Mouse (Mus musculus) embryonic fibroblast, embryonic 13.5 days (primary cell): ENCODE data around the gene Sel1l3. TPM values are rescaled to one million over a fixed set of nuclear protein-coding genes. Genes with fewer than 3 reads are reported as not detected.

Experiments used
- H3K27ac ChIP-seq: 2 replicates; pipeline ENCODE4 v1.5.1; 2012; ENCODE audit warnings: low read length, control low read depth, inconsistent platforms; ENCODE audit not compliant: insufficient read depth
- H3K4me1 ChIP-seq: 2 replicates; pipeline ENCODE4 v1.6.1; 2011; ENCODE audit warnings: low read length; ENCODE audit not compliant: control insufficient read depth, insufficient read depth
- H3K4me3 ChIP-seq: 2 replicates; pipeline ENCODE4 v1.5.1; 2011; ENCODE audit warnings: mild to moderate bottlenecking, control low read depth, low read length; ENCODE audit not compliant: insufficient read depth
- CTCF ChIP-seq: IDR thresholded peaks from 2 replicates; pipeline ENCODE4 v1.5.1; 2011; ENCODE audit warnings: mild to moderate bottlenecking, control low read depth, low read length, moderate library complexity, borderline replicate concordance; ENCODE audit not compliant: insufficient read depth
- POLR2A ChIP-seq: IDR thresholded peaks from 2 replicates; pipeline ENCODE4 v1.6.1; 2011; ENCODE audit warnings: low read depth, mild to moderate bottlenecking, control low read depth, low read length, moderate library complexity
- polyA plus RNA-seq: library from polyadenylated mRNA; stranded (reverse); fragments of >200 nt; gene quantifications from 2 replicates; pipeline ENCODE4 v1.2.4, GENCODE M21; 2011; ENCODE audit warnings: low read depth; ENCODE audit not compliant: missing spikeins, insufficient read length

The Sel1l3 gene
- polyA plus RNA-seq, 1 experiment = 0.32 TPM

GRCm38 (mm10) chr5:53242865-53243499 is 29.3 kb upstream of the Sel1l3 start:
- H3K27ac ChIP-seq = no peak overlapping the region
- no peak for TF ChIP-seq CTCF
- TF ChIP-seq POLR2A = no peak

GRCm38 (mm10) chr5:53241963-53242362 is 28.2 kb upstream of the Sel1l3 start:
- H3K27ac ChIP-seq = no peak overlapping the region
- no peaks in the 10 kb centered on the region for H3K4me1 ChIP-seq
- no peak overlapping the region for H3K4me3 ChIP-seq
- TF ChIP-seq POLR2A (no peak), CTCF (no peak)

More at GRCm38 (mm10) chr5:53242865-53243499, 29.3 kb upstream of the Sel1l3 start:
- no peak overlapping the region for H3K4me3 ChIP-seq
- H3K4me1 ChIP-seq = no peaks in the 10 kb centered on the region

DNA sequence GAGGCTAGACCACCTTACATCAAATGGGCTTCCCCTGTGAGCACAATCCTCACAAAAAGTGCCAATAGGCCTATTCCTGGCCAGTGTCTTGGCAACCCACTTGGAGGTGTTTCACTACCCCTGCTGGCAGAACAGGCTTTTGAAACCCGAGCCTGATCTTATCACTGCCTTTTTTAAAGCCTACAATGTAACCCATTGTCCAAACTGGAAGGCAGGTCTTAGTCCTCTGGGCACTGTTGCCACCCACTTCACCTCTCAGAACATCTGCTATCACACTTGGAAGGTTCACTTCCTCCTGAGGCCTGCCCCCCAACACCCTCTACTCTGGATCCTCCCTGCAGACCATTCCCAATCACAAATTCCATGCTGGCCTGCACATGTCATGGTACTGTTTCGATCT is 27.4 kb upstream of the Sel1l3 start:
- H3K27ac ChIP-seq = no peak overlapping the region
- TF ChIP-seq CTCF (no peak), POLR2A (no peak)
- no peaks in the 10 kb centered on the region for H3K4me1 ChIP-seq
- H3K4me3 ChIP-seq = no peak overlapping the region

DNA sequence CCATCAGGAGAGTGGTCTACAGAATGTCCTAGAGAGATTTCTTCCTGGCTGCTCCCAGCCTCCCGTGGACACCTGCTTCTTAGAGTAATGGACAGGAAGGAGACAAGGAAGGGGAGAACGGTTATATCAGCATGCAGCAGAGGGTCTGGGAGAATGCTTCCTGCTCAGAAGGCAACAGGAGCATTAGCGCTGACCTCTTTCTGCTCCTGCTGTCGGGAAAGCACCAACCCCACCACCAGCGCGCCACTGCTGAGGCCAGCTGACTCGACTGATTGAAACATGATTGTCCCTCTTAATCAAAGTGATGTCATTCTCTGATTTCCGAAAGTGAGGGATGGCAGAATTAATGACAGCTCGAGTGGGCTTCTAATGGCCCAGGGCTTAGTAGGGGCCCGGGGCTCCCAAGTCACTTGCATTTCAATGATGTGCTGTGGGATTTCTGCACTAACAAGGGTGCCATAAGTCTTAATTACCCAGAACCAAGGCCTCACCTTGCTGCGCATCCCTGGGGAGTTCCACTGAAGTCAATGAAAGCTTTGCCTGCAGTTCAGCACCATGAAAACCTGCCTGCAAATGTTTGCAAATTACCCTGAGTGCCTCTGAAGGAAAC is 26.2 kb upstream of the Sel1l3 start:
- no peak overlapping the region for H3K27ac ChIP-seq
- TF ChIP-seq CTCF (no peak), POLR2A (no peak)
- H3K4me3 ChIP-seq = no peak overlapping the region
- no peaks in the 10 kb centered on the region; the same call in 1 of the 2 replicates for H3K4me1 ChIP-seq

DNA sequence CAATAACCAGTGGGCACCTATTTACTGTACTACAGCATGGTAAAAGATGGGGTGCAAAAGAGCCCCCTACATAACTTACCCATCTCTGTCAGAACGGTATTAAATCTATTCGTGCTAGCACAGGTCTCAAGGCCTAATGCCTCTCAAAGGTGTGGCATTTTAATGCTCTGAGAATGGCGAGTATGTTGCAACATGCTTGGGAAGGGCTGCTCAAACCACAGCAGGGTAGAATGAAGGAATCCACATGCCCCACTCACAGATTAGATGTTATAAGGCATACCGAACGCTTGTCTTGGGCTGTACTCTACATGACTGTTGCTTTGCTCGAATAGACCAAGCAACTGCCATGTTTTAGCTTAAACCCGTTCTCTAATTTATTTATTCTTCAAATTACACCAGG is 25.5 kb upstream of the Sel1l3 start:
- H3K4me1 ChIP-seq = no peaks in the 10 kb centered on the region; the same call in 1 of the 2 replicates
- TF ChIP-seq POLR2A (no peak), CTCF (no peak)
- H3K27ac ChIP-seq = no peak overlapping the region
- no peak overlapping the region for H3K4me3 ChIP-seq

DNA sequence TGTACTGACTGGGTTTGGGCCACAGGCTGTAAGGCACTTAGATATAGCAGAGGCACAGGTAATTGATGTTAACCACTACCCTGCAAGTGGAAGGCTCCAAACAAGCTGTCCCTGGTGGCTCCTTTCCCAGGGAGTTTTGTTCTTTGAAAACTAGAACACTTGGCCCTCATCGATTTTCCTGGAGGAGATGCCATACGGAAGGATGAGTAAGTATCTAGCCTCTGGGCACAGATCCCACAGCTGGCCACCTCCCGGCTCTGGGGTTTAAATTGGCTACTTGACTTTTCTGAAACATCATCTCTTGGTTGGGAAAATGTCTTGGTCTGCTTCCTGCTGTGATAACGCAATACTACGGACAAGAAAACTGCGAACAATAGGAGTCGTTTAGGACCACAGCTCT is 25.0 kb upstream of the Sel1l3 start:
- TF ChIP-seq CTCF = no peak
- no peak for TF ChIP-seq POLR2A
- Histone ChIP-seq H3K4me1 (no peaks in the 10 kb centered on the region; the same call in 1 of the 2 replicates), H3K27ac (no peak overlapping the region), H3K4me3 (no peak overlapping the region)

- Histone ChIP-seq H3K4me3 (no peak overlapping the region), H3K27ac (no peak overlapping the region), H3K4me1 (no peaks in the 10 kb centered on the region; the same call in 1 of the 2 replicates)
- no peak for TF ChIP-seq POLR2A
- TF ChIP-seq CTCF = no peak
Measured at GRCm38 (mm10) chr5:53236749-53237148, 23.0 kb upstream of the Sel1l3 start.

GRCm38 (mm10) chr5:53236136-53236535 is 22.4 kb upstream of the Sel1l3 start:
- no peak overlapping the region for H3K4me3 ChIP-seq
- no peaks in the 10 kb centered on the region; the same call in 1 of the 2 replicates for H3K4me1 ChIP-seq
- TF ChIP-seq CTCF (no peak), POLR2A (no peak)
- H3K27ac ChIP-seq = no peak overlapping the region

DNA sequence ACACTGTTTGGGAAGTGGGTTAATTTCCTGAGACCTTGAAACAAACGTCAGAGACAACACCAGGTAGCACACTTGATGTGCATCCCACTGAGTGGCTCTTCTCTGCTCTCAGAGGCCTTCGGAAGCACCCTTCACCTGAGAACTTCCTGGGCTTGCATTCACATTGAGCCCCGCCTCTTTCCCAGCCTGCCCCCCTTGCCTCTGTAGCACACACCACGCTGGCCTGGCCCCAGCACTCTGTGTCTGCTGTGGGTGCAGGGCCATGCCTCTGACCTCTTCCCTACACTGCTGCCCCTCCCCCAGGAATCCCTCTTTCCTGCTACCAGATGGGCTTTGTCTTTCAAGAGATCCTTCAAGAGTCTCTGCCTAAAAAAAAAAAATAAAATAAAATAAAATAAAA is 21.8 kb upstream of the Sel1l3 start:
- no peak for TF ChIP-seq CTCF
- TF ChIP-seq POLR2A = no peak
- Histone ChIP-seq H3K4me3 (no peak overlapping the region), H3K4me1 (no peaks in the 10 kb centered on the region; the same call in 1 of the 2 replicates), H3K27ac (no peak overlapping the region)

DNA sequence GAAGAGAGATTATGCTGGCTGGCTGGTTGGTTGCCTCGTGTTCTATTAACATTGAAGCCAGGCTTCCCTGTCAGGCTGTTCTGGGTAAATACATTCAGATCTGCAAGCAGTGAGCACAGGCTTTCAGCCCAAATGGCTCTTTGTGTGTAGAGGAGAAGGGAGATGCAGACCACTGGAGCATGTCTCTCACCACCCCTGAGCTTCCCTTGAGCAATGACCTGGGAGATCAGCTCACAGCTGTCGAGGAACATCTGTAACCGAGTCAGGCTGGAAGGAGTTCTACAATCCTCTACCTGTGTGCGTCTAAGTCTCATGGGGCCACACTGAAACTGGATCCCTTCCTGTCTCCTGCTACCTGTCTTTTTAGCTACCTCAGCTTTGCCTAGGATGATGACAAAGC is 16.8 kb upstream of the Sel1l3 start:
- no peak overlapping the region for H3K27ac ChIP-seq
- TF ChIP-seq POLR2A (no peak), CTCF (no peak)
- H3K4me3 ChIP-seq = no peak overlapping the region
- no peaks in the 10 kb centered on the region; the same call in 1 of the 2 replicates for H3K4me1 ChIP-seq

GRCm38 (mm10) chr5:53225434-53225833 is 11.7 kb upstream of the Sel1l3 start:
- no peak overlapping the region for H3K27ac ChIP-seq
- no peaks in the 10 kb centered on the region for H3K4me1 ChIP-seq
- no peak overlapping the region for H3K4me3 ChIP-seq
- no peak for TF ChIP-seq POLR2A
- no peak for TF ChIP-seq CTCF
